Mouse (Mus musculus) telencephalon, adult 2 months (tissue): Measurements from ENCODE around the gene Stx19.
A peak's percentile ranks its signal among the peaks of the same experiment; 100 is the strongest.

ENCODE experiments used
- DNase-seq: peaks from one replicate; pipeline ENCODE4 v3.0.0-alpha.2; 2011; ENCODE audit warnings: low read depth, low spot score

Gene Stx19

DNA sequence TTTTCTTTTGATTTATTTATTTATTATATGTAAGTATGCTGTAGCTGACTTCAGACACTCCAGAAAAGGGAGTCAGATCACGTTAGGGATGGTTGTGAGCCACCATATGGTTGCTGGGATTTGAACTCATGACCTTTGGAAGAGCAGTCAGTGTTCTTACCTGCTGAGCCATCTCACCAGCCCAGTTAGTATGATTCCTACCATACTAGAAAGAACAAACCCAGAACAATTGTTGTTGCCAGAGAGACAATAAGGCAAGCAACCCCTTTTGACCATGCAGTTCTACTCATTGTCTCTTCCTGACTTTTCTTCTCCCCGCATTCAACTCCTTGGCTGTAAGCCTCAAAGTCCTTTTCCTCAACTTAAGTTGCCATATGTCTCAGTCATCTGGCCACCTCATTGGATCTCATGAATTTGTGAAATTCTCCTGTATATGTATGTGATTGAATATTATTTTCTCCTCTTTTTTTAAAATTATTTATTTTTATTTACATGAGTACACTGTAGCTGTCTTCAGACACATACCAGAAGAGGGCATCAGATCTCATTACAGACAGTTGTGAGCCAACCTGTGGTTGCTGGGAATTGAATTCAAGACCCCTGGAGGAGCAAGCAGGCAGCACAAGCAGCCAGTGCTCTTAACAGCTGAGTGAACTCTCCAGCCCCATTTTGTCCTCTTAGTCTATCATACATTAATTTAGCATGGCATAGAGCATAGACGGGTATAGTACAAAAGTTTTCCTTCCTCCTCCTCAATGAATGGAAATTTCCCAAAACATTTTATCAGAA lies 38.2 kb downstream of the Stx19 start:
- DNase-seq: no peak

DNA sequence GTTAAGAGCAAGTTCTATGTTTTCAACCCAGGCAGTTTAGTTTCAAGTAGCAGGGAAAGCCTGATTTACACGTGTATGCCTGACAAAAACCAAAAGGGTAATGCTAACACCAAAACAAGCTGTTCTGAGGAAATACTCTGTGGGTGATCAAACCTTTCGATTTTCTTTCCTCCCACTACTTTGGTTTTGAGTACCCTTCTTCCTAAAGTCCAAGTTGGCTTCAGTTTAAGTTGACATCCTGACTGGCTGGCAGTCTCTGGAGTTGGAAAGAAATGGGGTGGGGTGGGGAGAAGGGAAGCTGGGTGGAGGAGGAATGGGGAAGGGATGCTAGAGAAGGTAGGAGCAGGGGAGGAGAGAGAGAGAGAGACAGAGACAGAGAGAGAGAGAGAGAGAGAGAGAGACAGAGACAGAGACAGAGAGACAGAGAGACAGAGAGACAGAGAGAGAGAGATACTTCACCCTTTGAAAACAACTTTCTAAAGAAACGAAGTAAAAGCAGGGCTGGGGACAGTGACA lies 39.2 kb downstream of the Stx19 start:
- DNase-seq: no peak

DNA sequence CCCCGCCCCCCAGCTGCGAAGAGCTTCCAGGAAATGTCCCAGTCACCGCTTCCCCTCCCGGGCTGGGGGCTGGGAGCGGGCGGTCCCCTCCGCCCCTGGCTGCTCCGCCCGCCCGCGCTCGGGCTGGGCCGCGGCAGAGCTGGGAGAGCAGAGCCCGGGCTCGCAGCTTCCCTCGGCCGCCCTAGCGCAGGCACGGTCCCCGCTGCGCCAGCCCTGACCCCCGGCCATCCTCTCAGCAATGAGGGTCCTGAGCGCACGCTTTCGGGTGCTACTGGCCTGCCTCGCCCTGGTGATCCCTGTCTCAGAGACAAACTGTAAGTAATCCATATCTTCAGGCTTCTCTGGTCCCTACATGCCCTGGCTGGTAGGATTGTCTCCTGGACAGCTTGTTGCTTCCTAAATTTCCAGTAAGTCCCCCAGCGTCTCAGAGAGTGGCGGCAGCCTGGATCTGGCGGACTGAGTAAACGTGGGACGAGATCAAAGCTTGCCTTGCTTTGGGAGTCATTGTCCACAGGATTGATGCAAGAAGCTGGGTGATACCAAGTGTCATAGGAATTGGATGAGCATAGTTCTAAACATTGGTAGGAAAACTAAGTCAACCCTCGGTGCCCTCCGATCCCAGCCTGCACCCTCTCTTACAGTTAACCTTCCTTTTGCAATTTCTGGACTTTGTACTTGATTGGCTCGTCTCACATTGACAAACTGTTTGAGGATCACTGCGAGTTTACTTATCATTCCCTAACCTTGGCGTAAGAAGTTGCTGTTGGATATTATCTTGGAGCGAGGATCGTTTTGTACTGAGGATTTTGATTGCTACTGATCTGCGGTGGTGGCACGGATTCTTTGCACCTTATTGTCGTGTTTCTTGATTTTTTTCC lies 40.0 kb downstream of the Stx19 start, which contains the start of gene Pros1:
Gene Pros1, plus strand, starts transcription at position 117 of the 878 bp plus-strand sequence.
- DNase-seq: no peak

DNA sequence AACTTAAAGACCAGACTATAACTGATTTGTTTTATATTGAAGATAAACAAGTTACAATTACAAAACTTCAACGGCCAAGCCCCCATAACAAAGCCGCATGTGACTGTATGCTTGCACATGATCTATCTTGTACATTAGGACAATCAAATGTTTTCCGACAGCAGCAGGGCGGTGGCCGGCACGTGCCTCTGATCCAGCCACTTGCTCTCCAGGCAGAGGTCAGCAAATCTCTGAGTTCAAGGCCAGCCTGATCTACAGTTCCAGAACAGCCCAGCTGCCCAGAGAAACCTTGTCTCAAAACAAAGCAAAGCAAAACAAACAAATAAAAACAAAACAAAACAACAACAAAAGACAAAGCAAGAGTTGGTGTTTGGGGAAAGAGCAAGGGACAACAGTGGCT lies 40.9 kb downstream of the Stx19 start:
- DNase-seq: no peak

DNA sequence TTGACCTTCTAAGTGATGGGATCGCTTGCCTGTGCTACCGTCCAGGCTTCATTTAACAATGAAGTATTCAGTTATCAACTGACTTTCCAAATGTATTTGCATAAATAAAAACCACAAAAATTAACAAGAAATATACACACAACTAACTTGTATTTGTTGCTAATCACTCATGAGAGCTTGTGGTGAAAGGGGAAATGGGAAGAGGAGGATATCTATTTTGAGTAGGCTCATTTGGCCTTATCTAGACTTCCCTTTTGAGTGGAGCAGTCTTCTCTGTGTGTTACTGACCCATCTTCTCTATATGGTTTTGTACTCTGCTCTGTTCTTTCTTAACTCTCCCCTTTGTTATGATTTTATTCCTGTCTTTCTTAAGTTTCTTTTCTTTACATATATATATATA lies 41.8 kb downstream of the Stx19 start:
- DNase-seq: no peak

DNA sequence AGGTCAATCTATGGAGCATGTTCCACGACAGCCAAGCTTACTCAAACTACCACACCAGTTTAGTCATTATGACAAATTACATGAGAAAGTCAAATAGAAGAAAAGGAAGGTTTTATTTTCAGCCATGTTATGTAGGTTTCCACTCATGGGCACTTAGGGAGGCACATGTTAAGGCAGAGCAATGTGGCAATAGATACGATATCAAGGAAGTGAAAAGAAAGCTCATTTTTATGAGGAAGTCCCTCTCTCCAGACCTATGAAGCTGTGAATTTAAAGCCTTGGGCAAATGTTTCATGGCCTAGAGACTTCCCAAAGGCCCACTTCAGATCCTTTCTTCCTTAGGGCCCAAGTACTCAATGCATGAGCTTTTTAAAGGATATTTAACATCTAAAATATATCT lies 43.0 kb downstream of the Stx19 start:
- no peak for DNase-seq

DNA sequence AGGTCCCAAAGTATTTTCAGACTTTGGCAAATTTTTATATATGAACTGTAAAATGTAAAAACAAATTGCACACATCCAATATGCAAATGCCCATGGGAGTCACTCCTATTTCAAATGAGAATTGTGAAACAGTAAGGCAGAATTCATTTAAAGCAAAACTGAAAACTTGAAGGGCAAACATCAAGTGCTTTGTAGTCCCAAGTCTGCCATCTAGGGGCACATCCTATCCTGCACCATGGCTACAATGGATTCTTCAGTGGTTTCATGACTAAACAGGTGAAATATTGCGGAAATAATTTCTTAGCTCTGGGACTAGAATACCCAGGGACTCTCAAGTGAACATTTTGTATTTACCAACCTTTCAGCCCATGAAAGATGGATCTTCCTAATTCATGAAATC lies 43.5 kb downstream of the Stx19 start:
- DNase-seq: no peak

DNA sequence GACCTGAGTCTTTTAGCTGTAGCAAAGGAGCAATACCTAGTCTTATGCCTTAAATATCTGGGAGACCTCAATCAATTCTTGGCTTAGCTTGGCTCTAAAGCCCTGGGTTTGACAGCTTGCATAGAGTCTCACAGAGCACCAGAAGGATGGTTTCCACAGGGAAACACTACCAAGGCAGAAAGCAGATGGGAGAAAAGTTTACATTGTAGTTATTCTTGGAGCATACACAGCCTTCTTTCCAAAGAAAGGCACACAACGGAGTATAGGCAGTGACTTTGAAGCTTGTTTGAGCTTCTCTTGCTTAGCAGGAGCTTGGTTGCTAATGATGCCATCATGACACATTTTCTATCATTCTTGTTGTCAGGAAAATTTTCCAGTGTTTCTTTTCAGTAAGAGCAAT lies 45.7 kb downstream of the Stx19 start:
- peak; percentile 31 for DNase-seq

DNA sequence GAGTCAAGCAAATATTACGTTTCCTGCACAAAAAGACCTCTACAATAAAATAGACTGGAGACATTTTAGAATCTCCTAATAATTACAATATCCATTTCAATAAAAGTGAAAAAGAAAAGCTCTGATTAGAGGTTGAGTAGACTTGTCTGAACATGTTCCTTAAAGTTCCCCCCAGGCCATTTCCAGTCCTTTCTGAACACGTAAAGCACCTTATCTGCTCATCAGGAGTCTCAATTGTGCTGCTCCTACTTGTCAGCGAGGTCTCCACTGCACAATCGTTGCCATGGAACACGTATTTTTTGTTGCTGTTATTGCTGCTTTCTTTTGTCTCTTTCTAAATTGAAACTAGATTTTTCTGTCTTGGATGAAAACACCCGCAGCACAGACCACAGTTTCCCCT lies 47.0 kb downstream of the Stx19 start:
- no peak for DNase-seq

DNA sequence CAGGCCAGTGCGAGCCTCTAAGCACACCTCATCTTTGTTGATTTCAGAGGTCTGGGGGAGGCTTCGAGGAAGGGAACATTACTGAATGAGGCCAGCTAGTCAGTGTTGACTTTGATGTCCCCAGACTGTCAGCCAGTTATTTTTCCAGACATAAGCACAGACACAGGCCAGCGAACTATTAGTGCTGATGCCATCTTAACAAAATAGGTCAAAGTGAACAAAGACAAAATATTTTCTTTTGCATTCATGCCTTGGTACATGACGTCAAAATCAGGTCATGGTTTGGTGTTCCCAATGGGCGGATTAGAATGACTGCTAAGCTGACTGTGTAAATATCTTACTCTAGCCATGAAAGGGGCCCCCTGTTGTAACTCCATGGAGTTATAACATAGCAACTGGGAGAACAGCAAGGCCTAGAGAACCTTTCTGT lies 58.2 kb downstream of the Stx19 start:
- no peak for DNase-seq

DNA sequence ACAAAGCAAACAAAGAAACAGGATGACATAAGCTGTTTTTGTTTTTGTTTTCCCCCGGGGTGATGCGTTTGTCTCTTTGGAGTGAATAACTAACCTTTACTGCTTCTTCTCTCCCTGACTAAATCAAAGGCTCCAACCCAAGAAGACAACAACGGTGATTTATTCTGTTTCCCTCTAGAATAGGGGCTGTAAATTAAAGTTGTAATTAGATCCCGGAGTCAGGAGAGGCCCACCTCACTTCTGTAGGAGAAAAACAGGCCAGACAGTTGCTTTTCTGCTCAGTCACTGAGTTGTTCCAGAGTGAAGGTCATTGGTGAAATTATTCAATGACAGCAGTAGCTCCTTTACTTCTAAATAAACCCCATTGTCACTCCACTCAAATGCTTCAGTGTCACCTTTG lies 58.7 kb downstream of the Stx19 start:
- DNase-seq: no peak
